Mouse (Mus musculus): ENCODE data around the gene H2-Ob.
A peak's percentile ranks its signal among the peaks of the same experiment; 100 is the strongest.

Gene H2-Ob

GRCm38 (mm10) chr17:34238706-34239105, at the start of gene H2-Ob:
TSS of gene H2-Ob (plus strand) at chr17:34238903.
- DNase-seq: peak; percentile 36

GRCm38 (mm10) chr17:34188986-34189385, 49.7 kb upstream of the H2-Ob start:
- no peak for DNase-seq

- DNase-seq: no peak
Measured at GRCm38 (mm10) chr17:34192852-34193251, 45.9 kb upstream of the H2-Ob start.

- no peak for DNase-seq
Measured at GRCm38 (mm10) chr17:34193468-34193867, 45.2 kb upstream of the H2-Ob start.

GRCm38 (mm10) chr17:34194723-34195122, 44.0 kb upstream of the H2-Ob start:
- no peak for DNase-seq

- DNase-seq: no peak
Measured at GRCm38 (mm10) chr17:34196491-34196890, 42.2 kb upstream of the H2-Ob start.

- peak; percentile 91 for DNase-seq
Measured at GRCm38 (mm10) chr17:34196941-34197894, 41.5 kb upstream of the H2-Ob start, which contains the start of gene Psmb8. TSS of gene Psmb8 (plus strand) at chr17:34197721.

- DNase-seq: peak; percentile 45
Measured at GRCm38 (mm10) chr17:34197904-34198520, 40.7 kb upstream of the H2-Ob start.

- no peak for DNase-seq
Measured at GRCm38 (mm10) chr17:34198521-34198912, 40.2 kb upstream of the H2-Ob start.

- DNase-seq: no peak
Measured at GRCm38 (mm10) chr17:34199050-34199619, 39.6 kb upstream of the H2-Ob start.

GRCm38 (mm10) chr17:34200047-34200446, 38.7 kb upstream of the H2-Ob start:
- DNase-seq: no peak

GRCm38 (mm10) chr17:34200772-34201505, 37.8 kb upstream of the H2-Ob start:
- no peak for DNase-seq

- no peak for DNase-seq
Measured at GRCm38 (mm10) chr17:34201506-34202055, 37.1 kb upstream of the H2-Ob start.

GRCm38 (mm10) chr17:34202760-34203442, 35.8 kb upstream of the H2-Ob start:
- DNase-seq: no peak

- DNase-seq: no peak
Measured at GRCm38 (mm10) chr17:34203444-34203843, 35.3 kb upstream of the H2-Ob start, which contains the start of gene Tap2. TSS of gene Tap2 (plus strand) at chr17:34203527.

- DNase-seq: peak; percentile 79
Measured at GRCm38 (mm10) chr17:34204303-34205010, 34.2 kb upstream of the H2-Ob start.

- DNase-seq: no peak
Measured at GRCm38 (mm10) chr17:34205021-34205745, 33.5 kb upstream of the H2-Ob start.

GRCm38 (mm10) chr17:34205746-34206176, 32.9 kb upstream of the H2-Ob start:
- no peak for DNase-seq

GRCm38 (mm10) chr17:34206731-34207130, 32.0 kb upstream of the H2-Ob start:
- no peak for DNase-seq

- no peak for DNase-seq
Measured at GRCm38 (mm10) chr17:34207456-34207855, 31.2 kb upstream of the H2-Ob start.

Data from kidney, adult 11 months (tissue).